Mouse (Mus musculus) hindbrain, embryonic 15.5 days (tissue): ENCODE results near the gene H6pd. TPM values are rescaled to one million over a fixed set of nuclear protein-coding genes. Genes with fewer than 3 reads are reported as not detected.

ENCODE experiments used
- ATAC-seq: fragments of 200-750 bp; cut with Nextera tagmentation; 2 replicates; pipeline ENCODE4 v1.8.0; 2017; ENCODE audit warnings: low read depth, moderate number of reproducible peaks, moderate TSS enrichment; ENCODE audit not compliant: low FRiP score
- H3K27ac ChIP-seq: fragments of 300-500 bp; sonication (generic); replicated peaks from 2 replicates; pipeline ENCODE4 v1.5.1; 2015; ENCODE audit warnings: mild to moderate bottlenecking, inconsistent platforms
- H3K27me3 ChIP-seq: fragments of 300-500 bp; sonication (generic); 2 replicates; pipeline ENCODE4 v1.6.1; 2015; ENCODE audit warnings: control low read depth, inconsistent platforms
- H3K36me3 ChIP-seq: fragments of 300-500 bp; sonication (generic); 2 replicates; pipeline ENCODE4 v1.6.1; 2015; ENCODE audit warnings: control low read depth, inconsistent platforms
- H3K4me1 ChIP-seq: fragments of 300-500 bp; sonication (generic); replicated peaks from 2 replicates; pipeline ENCODE4 v1.6.1; 2015; ENCODE audit warnings: control low read depth, inconsistent platforms
- H3K4me2 ChIP-seq: fragments of 300-500 bp; sonication (generic); 2 replicates; pipeline ENCODE4 v1.6.1; 2015; ENCODE audit warnings: moderate library complexity, mild to moderate bottlenecking, inconsistent platforms
- H3K4me3 ChIP-seq: fragments of 300-500 bp; sonication (generic); 2 replicates; pipeline ENCODE4 v1.5.1; 2015; ENCODE audit warnings: mild to moderate bottlenecking, inconsistent platforms
- H3K9ac ChIP-seq: fragments of 300-500 bp; sonication (generic); 2 replicates; pipeline ENCODE4 v1.6.1; 2015; ENCODE audit warnings: inconsistent platforms
- H3K9me3 ChIP-seq: fragments of 300-500 bp; sonication (generic); 2 replicates; pipeline ENCODE4 v1.6.1; 2016; ENCODE audit warnings: control low read depth, inconsistent platforms
- WGBS: fragments of 180-500 bp; shearing (Covaris S2); methylation state at CpG from one replicate; pipeline ENCODE4 v1.1.7; 2015; 5-methylcytosine and 5-hydroxymethylcytosine counted together
- polyA plus RNA-seq: library from polyadenylated mRNA; unstranded; fragments of >200 nt; fragmentation: Nextera tagmentation; extraction: Ambion mirVana; gene quantifications from 2 replicates; pipeline ENCODE4 v1.2.1, GENCODE M21; 2015

H6pd gene
- polyA plus RNA-seq, 1 experiment from 2014 or later = 3.4 TPM

GRCm38 (mm10) chr4:150015436-150015835, 6.6 kb upstream of the H6pd start:
- Histone ChIP-seq H3K9ac (no peak overlapping the region), H3K4me2 (no peak overlapping the region), H3K9me3 (no peaks in the 10 kb centered on the region), H3K4me1 (no peaks in the 10 kb centered on the region), H3K4me3 (no peak overlapping the region), H3K27me3 (no peaks in the 10 kb centered on the region), H3K27ac (no peak overlapping the region), H3K36me3 (no peaks in the 10 kb centered on the region)
- no peak for ATAC-seq
- 67% methylated on average over 7 of the region's 7 CpGs for WGBS

- Histone ChIP-seq H3K4me3 (no peak overlapping the region), H3K36me3 (no peaks in the 10 kb centered on the region), H3K9me3 (no peaks in the 10 kb centered on the region), H3K4me2 (no peak overlapping the region), H3K27me3 (no peaks in the 10 kb centered on the region), H3K9ac (no peak overlapping the region), H3K4me1 (no peaks in the 10 kb centered on the region), H3K27ac (no peak overlapping the region)
- WGBS = 87% methylated on average over 4 of the region's 4 CpGs
- ATAC-seq = no peak
Measured at GRCm38 (mm10) chr4:150014378-150015091, 5.7 kb upstream of the H6pd start.

- no peaks in the 10 kb centered on the region for H3K36me3 ChIP-seq
- 91% methylated on average over 5 of the region's 5 CpGs for WGBS
- no peak for ATAC-seq
Measured at GRCm38 (mm10) chr4:150013805-150014204, 5.0 kb upstream of the H6pd start.

GRCm38 (mm10) chr4:150013186-150013690, 4.4 kb upstream of the H6pd start:
- H3K9ac ChIP-seq = no peak overlapping the region
- 88% methylated on average over 8 of the region's 8 CpGs for WGBS
- no peak for ATAC-seq

More at GRCm38 (mm10) chr4:150013805-150014204, 5.0 kb upstream of the H6pd start:
- H3K4me1 ChIP-seq = peaks cover 5% of the 10 kb centered on the region
- H3K27ac ChIP-seq = no peak overlapping the region
- H3K4me2 ChIP-seq = no peak overlapping the region
- no peak overlapping the region for H3K4me3 ChIP-seq
- no peaks in the 10 kb centered on the region for H3K27me3 ChIP-seq
- H3K9ac ChIP-seq = no peak overlapping the region
- H3K9me3 ChIP-seq = no peaks in the 10 kb centered on the region

GRCm38 (mm10) chr4:150012322-150012723, 3.5 kb upstream of the H6pd start:
- ATAC-seq = no peak
- H3K9ac ChIP-seq = no peak overlapping the region
- no peaks in the 10 kb centered on the region for H3K36me3 ChIP-seq
- H3K27ac ChIP-seq = no peak overlapping the region
- H3K27me3 ChIP-seq = no peaks in the 10 kb centered on the region
- no peak overlapping the region for H3K4me3 ChIP-seq
- WGBS = 77% methylated on average over 4 of the region's 4 CpGs
- no peaks in the 10 kb centered on the region for H3K9me3 ChIP-seq
- H3K4me2 ChIP-seq = no peak overlapping the region
- H3K4me1 ChIP-seq = peaks cover 15% of the 10 kb centered on the region

More at GRCm38 (mm10) chr4:150013186-150013690, 4.4 kb upstream of the H6pd start:
- no peaks in the 10 kb centered on the region for H3K36me3 ChIP-seq
- peaks cover 6% of the 10 kb centered on the region for H3K4me1 ChIP-seq
- H3K4me2 ChIP-seq = no peak overlapping the region
- H3K4me3 ChIP-seq = no peak overlapping the region
- no peaks in the 10 kb centered on the region for H3K9me3 ChIP-seq
- H3K27me3 ChIP-seq = no peaks in the 10 kb centered on the region
- no peak overlapping the region for H3K27ac ChIP-seq

GRCm38 (mm10) chr4:150011564-150012321, 2.9 kb upstream of the H6pd start:
- Histone ChIP-seq H3K9me3 (no peaks in the 10 kb centered on the region), H3K4me3 (no peak overlapping the region), H3K9ac (no peak overlapping the region), H3K27me3 (no peaks in the 10 kb centered on the region), H3K36me3 (no peaks in the 10 kb centered on the region), H3K4me2 (no peak overlapping the region), H3K4me1 (peaks cover 15% of the 10 kb centered on the region), H3K27ac (no peak overlapping the region)
- WGBS = 59% methylated on average over 10 of the region's 10 CpGs
- ATAC-seq = no peak

GRCm38 (mm10) chr4:150010054-150010730, 1.4 kb upstream of the H6pd start:
- Histone ChIP-seq H3K9me3 (no peaks in the 10 kb centered on the region), H3K27me3 (no peaks in the 10 kb centered on the region), H3K4me3 (no peak overlapping the region), H3K4me2 (no peak overlapping the region), H3K27ac (no peak overlapping the region), H3K4me1 (peaks cover 15% of the 10 kb centered on the region), H3K36me3 (no peaks in the 10 kb centered on the region), H3K9ac (no peak overlapping the region)
- ATAC-seq = no peak
- WGBS = 86% methylated on average over 6 of the region's 6 CpGs

GRCm38 (mm10) chr4:150009587-150009930, 736 bp upstream of the H6pd start:
- Histone ChIP-seq H3K36me3 (no peaks in the 10 kb centered on the region), H3K9ac (no peak overlapping the region), H3K27ac (peak overlapping the region; percentile 89; the same call in 1 of the 2 replicates), H3K9me3 (no peaks in the 10 kb centered on the region), H3K4me3 (no peak overlapping the region), H3K4me1 (peaks cover 15% of the 10 kb centered on the region), H3K27me3 (no peaks in the 10 kb centered on the region), H3K4me2 (peak overlapping the region; percentile 75)
- WGBS = 81% methylated on average over 6 of the region's 6 CpGs
- no peak for ATAC-seq

GRCm38 (mm10) chr4:150008325-150008852, 434 bp downstream of the H6pd start:
- WGBS = under 1% methylated on average over 42 of the region's 42 CpGs
- Histone ChIP-seq H3K9ac (peak overlapping the region; percentile 78), H3K36me3 (no peaks in the 10 kb centered on the region), H3K9me3 (no peaks in the 10 kb centered on the region), H3K27me3 (no peaks in the 10 kb centered on the region), H3K27ac (peak overlapping the region; percentile 89), H3K4me3 (peak overlapping the region; percentile 58), H3K4me1 (peaks cover 15% of the 10 kb centered on the region), H3K4me2 (peak overlapping the region; percentile 75)
- peak; percentile 79 for ATAC-seq

GRCm38 (mm10) chr4:150007444-150007843, 1.4 kb downstream of the H6pd start:
- peak overlapping the region; percentile 75 for H3K4me2 ChIP-seq
- H3K4me1 ChIP-seq = peaks cover 15% of the 10 kb centered on the region
- H3K9ac ChIP-seq = no peak overlapping the region
- no peak for ATAC-seq
- no peaks in the 10 kb centered on the region for H3K27me3 ChIP-seq
- no peaks in the 10 kb centered on the region for H3K9me3 ChIP-seq
- peak overlapping the region; percentile 89; the same call in 1 of the 2 replicates for H3K27ac ChIP-seq
- H3K4me3 ChIP-seq = peak overlapping the region; percentile 58; the same call in 1 of the 2 replicates
- whole genome bisulfite sequencing = 87% methylated on average over 3 of the region's 3 CpGs
- H3K36me3 ChIP-seq = no peaks in the 10 kb centered on the region

GRCm38 (mm10) chr4:150006991-150007390, 1.8 kb downstream of the H6pd start:
- ATAC-seq = no peak
- no peak overlapping the region for H3K27ac ChIP-seq
- no peaks in the 10 kb centered on the region for H3K36me3 ChIP-seq
- no peak overlapping the region for H3K9ac ChIP-seq
- peaks cover 15% of the 10 kb centered on the region for H3K4me1 ChIP-seq
- no peaks in the 10 kb centered on the region for H3K9me3 ChIP-seq
- WGBS = 82% methylated on average over 8 of the region's 8 CpGs
- H3K4me3 ChIP-seq = no peak overlapping the region
- H3K4me2 ChIP-seq = no peak overlapping the region
- H3K27me3 ChIP-seq = no peaks in the 10 kb centered on the region
